8 mouse cellular contexts compared by ENCODE assay signal in the genomic region with DNA sequence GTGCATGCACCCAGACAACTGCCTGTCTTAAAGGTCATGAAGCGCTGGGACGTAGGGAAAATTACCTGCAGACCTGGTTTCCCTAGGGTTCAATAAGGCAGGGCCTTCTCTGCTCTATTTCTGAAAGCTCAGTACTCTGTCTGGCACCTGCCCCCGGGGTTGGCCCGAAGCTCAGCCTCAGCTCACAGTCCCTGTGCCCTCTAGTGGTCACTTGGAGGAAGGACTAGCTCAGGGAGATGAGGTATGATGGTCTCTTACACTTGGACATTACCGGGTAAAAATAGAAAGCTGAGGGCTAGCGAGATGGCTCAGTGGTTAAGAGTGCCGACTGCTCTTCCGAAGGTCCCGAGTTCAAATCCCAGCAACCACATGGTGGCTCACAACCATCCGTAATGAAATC. TPM values are rescaled to one million over a fixed set of nuclear protein-coding genes. Genes with fewer than 3 reads are reported as not detected.
DNase-seq lines count a peak whose midpoint lies in the region; ATAC-seq and TF ChIP-seq lines count a peak whose summit lies in the region.

No protein-coding gene starts in this region.

- TF ChIP-seq CTCF in ES-Bruce4 (IDR thresholded peaks at IDR 0.05; ENCODE audit: low read depth, low read length) = peak; percentile 75
- peak; percentile 58; the same call in 1 of the 2 replicates for TF ChIP-seq CTCF in olfactory bulb, adult 2 months (IDR thresholded peaks at IDR 0.05; ENCODE audit: insufficient read depth, low read depth, low read length)
- peak; percentile 85 for TF ChIP-seq CTCF in thymus, adult 2 months (IDR thresholded peaks at IDR 0.05; ENCODE audit: borderline replicate concordance, control insufficient read depth, extremely low read depth, insufficient read depth, low read length, poor library complexity)

- WGBS in forebrain, embryonic 14.5 days = 13% methylated on average over 10 of the region's 10 CpGs
- 10% methylated on average over 10 of the region's 10 CpGs for WGBS in lung, embryonic 15.5 days
- WGBS in olfactory bulb, adult 2 months = 22% methylated on average over 10 of the region's 10 CpGs
- WGBS in thymus, adult 2 months = 13% methylated on average over 10 of the region's 10 CpGs

- no peaks in the 10 kb centered on the region for H3K36me3 ChIP-seq in ES-Bruce4 (ENCODE audit: control insufficient read depth, insufficient read depth, low read length, poor library complexity, severe bottlenecking)
- H3K36me3 ChIP-seq in forebrain, embryonic 14.5 days (ENCODE audit: control insufficient read depth, insufficient read depth, low read length) = no peaks in the 10 kb centered on the region
- H3K36me3 ChIP-seq in lung, embryonic 15.5 days = no peaks in the 10 kb centered on the region
- no peaks in the 10 kb centered on the region for H3K36me3 ChIP-seq in thymus, adult 2 months (ENCODE audit: control insufficient read depth, insufficient read depth, low read length)

- H3K27me3 ChIP-seq in ES-Bruce4 (ENCODE audit: control insufficient read depth, insufficient read depth, low read length, poor library complexity, severe bottlenecking) = no peaks in the 10 kb centered on the region
- H3K27me3 ChIP-seq in forebrain, embryonic 14.5 days (replicated peaks; ENCODE audit: control insufficient read depth, insufficient read depth, low read length) = no peaks in the 10 kb centered on the region
- no peaks in the 10 kb centered on the region for H3K27me3 ChIP-seq in lung, embryonic 15.5 days
- no peaks in the 10 kb centered on the region for H3K27me3 ChIP-seq in thymus, adult 2 months (ENCODE audit: control insufficient read depth, insufficient read depth, low read length)

- TF ChIP-seq EP300 in ES-Bruce4 (IDR thresholded peaks at IDR 0.05; ENCODE audit: insufficient read depth, low read depth, low read length) = 0 out of 2 replicates have a peak, but pooled peaks have one; percentile 27

- H3K4me2 ChIP-seq in forebrain, embryonic 14.5 days (ENCODE audit: low read length) = no peak overlapping the region
- H3K4me2 ChIP-seq in lung, embryonic 15.5 days = no peak overlapping the region

- H3K27ac ChIP-seq in ES-Bruce4 (ENCODE audit: insufficient read depth, low read length) = peak overlapping the region; percentile 83
- no peak overlapping the region for H3K27ac ChIP-seq in forebrain, embryonic 14.5 days (ENCODE audit: low read depth, low read length)
- no peak overlapping the region for H3K27ac ChIP-seq in lung, embryonic 15.5 days
- H3K27ac ChIP-seq in olfactory bulb, adult 2 months (ENCODE audit: insufficient read depth, low read depth, low read length) = no peak overlapping the region
- H3K27ac ChIP-seq in thymus, adult 2 months (ENCODE audit: control insufficient read depth, insufficient read depth, low read length) = no peak overlapping the region; the same call in 1 of the 2 replicates

- no peaks in the 10 kb centered on the region for H3K9me3 ChIP-seq in ES-Bruce4 (replicated peaks; ENCODE audit: control insufficient read depth, insufficient read depth, low read length, poor library complexity, severe bottlenecking)
- no peaks in the 10 kb centered on the region for H3K9me3 ChIP-seq in forebrain, embryonic 14.5 days (replicated peaks; ENCODE audit: control insufficient read depth, low read length)
- no peaks in the 10 kb centered on the region for H3K9me3 ChIP-seq in lung, embryonic 15.5 days

- 0 out of 2 replicates have a peak, but pooled peaks have one; percentile 68 for ATAC-seq in forebrain, embryonic 14.5 days
- ATAC-seq in lung, embryonic 15.5 days (ENCODE audit: borderline replicate concordance, extremely low read depth, low FRiP score, low TSS enrichment) = peak; percentile 76; the same call in 1 of the 2 replicates

- H3K4me1 ChIP-seq in ES-Bruce4 (ENCODE audit: control insufficient read depth, insufficient read depth, low read length) = peaks cover 8% of the 10 kb centered on the region
- no peaks in the 10 kb centered on the region for H3K4me1 ChIP-seq in forebrain, embryonic 14.5 days (ENCODE audit: control insufficient read depth, insufficient read depth, low read length)
- H3K4me1 ChIP-seq in lung, embryonic 15.5 days = no peaks in the 10 kb centered on the region
- peaks cover 3% of the 10 kb centered on the region; the same call in 1 of the 2 replicates for H3K4me1 ChIP-seq in olfactory bulb, adult 2 months (ENCODE audit: control insufficient read depth, insufficient read depth, low read length)
- peaks cover 3% of the 10 kb centered on the region for H3K4me1 ChIP-seq in thymus, adult 2 months (replicated peaks; ENCODE audit: control insufficient read depth, insufficient read depth, low read length)

- no peak overlapping the region for H3K4me3 ChIP-seq in ES-Bruce4 (ENCODE audit: low read depth, low read length)
- H3K4me3 ChIP-seq in forebrain, embryonic 14.5 days (ENCODE audit: low read depth, low read length) = no peak overlapping the region
- no peak overlapping the region for H3K4me3 ChIP-seq in lung, embryonic 15.5 days
- H3K4me3 ChIP-seq in olfactory bulb, adult 2 months (ENCODE audit: insufficient read depth, low read depth, low read length) = no peak overlapping the region
- H3K4me3 ChIP-seq in thymus, adult 2 months (ENCODE audit: control insufficient read depth, insufficient read depth, low read length) = no peak overlapping the region

- peak; percentile 86 for DNase-seq in c-Kit-positive CD71-positive TER-119-positive erythroid progenitor cells, embryonic 14.5 days (ENCODE audit: low spot score)
- peak; percentile 66 for DNase-seq in forebrain, embryonic 14.5 days (ENCODE audit: low spot score)
- peak; percentile 72 to 81 for DNase-seq in heart, postnatal 14 days
- DNase-seq in kidney, postnatal 4 days = peak; percentile 72 to 82
- peak; percentile 74 for DNase-seq in thymus, adult 2 months

- intact Hi-C loops in heart, postnatal 14 days (cut with DNase I) = loop anchor here (1.0 to 10.0 kb wide), 3 partner anchors 83 to 357 kb away; no protein-coding TSS in a partner anchor

- TF ChIP-seq POLR2A in ES-Bruce4 (IDR thresholded peaks at IDR 0.05; ENCODE audit: insufficient read depth, low read length) = no peak
- TF ChIP-seq POLR2A in olfactory bulb, adult 2 months (IDR thresholded peaks at IDR 0.05; ENCODE audit: insufficient read depth, low read depth, low read length) = no peak
- no peak for TF ChIP-seq POLR2A in thymus, adult 2 months (IDR thresholded peaks at IDR 0.05; ENCODE audit: control insufficient read depth, extremely low read depth, insufficient read depth, low read length, poor library complexity)

- peak overlapping the region; percentile 80; the same call in 1 of the 2 replicates for H3K9ac ChIP-seq in ES-Bruce4 (ENCODE audit: low read depth, poor library complexity, severe bottlenecking)
- no peak overlapping the region for H3K9ac ChIP-seq in forebrain, embryonic 14.5 days (ENCODE audit: low read length)
- H3K9ac ChIP-seq in lung, embryonic 15.5 days = no peak overlapping the region

RNA-seq across cellular contexts. Expression of gene Usp7, which starts 23.0 kb away (rescaled TPM):
- polyA plus RNA-seq in ES-Bruce4 (2011; ENCODE audit: insufficient read depth, insufficient read length, low read depth, missing spikeins) = 339 and 341 TPM in 2 replicates
- 42.1 and 42.7 TPM in 2 replicates for polyA plus RNA-seq in forebrain, embryonic 14.5 days (2014; fragmentation: Nextera tagmentation; extraction: Ambion mirVana)
- 10 to 100 TPM; 61.9 to 65.0 TPM for total RNA-seq in heart, postnatal 14 days (2021)
- polyA plus RNA-seq in lung, embryonic 15.5 days (2015; fragmentation: Nextera tagmentation; extraction: Ambion mirVana) = 24.8 and 26.7 TPM in 2 replicates
- polyA plus RNA-seq in olfactory bulb, adult 2 months (2012; ENCODE audit: insufficient read depth, insufficient read length, low replicate concordance, missing spikeins) = 486 TPM in 1 of 2 replicates, not detected in the other
- 81.7 and 94.8 TPM in 2 replicates for polyA plus RNA-seq in thymus, adult 2 months (2012; rRNA removed)
